Mouse (Mus musculus) brain, embryonic 14.5 days (tissue): ENCODE data around the gene Tubal3.

ENCODE experiments used
- CTCF ChIP-seq: fragments of 200-500 bp; IDR thresholded peaks from 2 replicates; pipeline ENCODE4 v1.5.1; 2012; ENCODE audit warnings: inconsistent platforms, mild to moderate bottlenecking, moderate library complexity, borderline replicate concordance; ENCODE audit not compliant: insufficient read depth, insufficient read length; ENCODE audit errors: extremely low read depth
- POLR2A ChIP-seq: fragments of 200-500 bp; IDR thresholded peaks from 2 replicates; pipeline ENCODE4 v1.6.1; 2012; ENCODE audit warnings: mild to moderate bottlenecking, inconsistent platforms, borderline replicate concordance; ENCODE audit not compliant: poor library complexity, insufficient read depth, insufficient read length, severe bottlenecking; ENCODE audit errors: extremely low read depth

GRCm38 (mm10) chr13:3944699-3945098, 26.6 kb downstream of the Tubal3 start:
- TF ChIP-seq CTCF (no peak), POLR2A (no peak)
